Mouse (Mus musculus) ES-E14 (cell line): ENCODE measurements around the gene Rps18.

Experiments used
- CHD2 ChIP-seq: IDR thresholded peaks from 2 replicates; pipeline ENCODE4 v1.6.1; 2014; ENCODE audit warnings: mild to moderate bottlenecking, low read depth, low read length, inconsistent platforms
- MAFK ChIP-seq: IDR thresholded peaks from 2 replicates; pipeline ENCODE4 v1.6.1; 2014; ENCODE audit warnings: mild to moderate bottlenecking, low read depth, low read length, inconsistent platforms; ENCODE audit not compliant: insufficient read depth
- ZNF384 ChIP-seq: IDR thresholded peaks from 2 replicates; pipeline ENCODE4 v1.6.1; 2012; ENCODE audit warnings: low read depth, low read length, inconsistent platforms

GRCm38 (mm10) chr17:33920282-33921097 is 35.3 kb downstream of the Rps18 start:
- no peak for TF ChIP-seq MAFK
- TF ChIP-seq CHD2: no peak
- no peak for TF ChIP-seq ZNF384
